Mouse (Mus musculus): ENCODE results near the gene Prkcb.

- TF ChIP-seq POLR2A (IDR thresholded peaks at IDR 0.05; ENCODE audit: low read depth, low read length) (no peak), CTCF (conservative IDR thresholded peaks at IDR 0.05; ENCODE audit: insufficient read depth, insufficient read length, low read depth, low read length) (no peak)
Observed at GRCm38 (mm10) chr7:122402041-122402440, 113.5 kb downstream of the Prkcb start.
